ENCODE assay signal across 17 mouse cellular contexts in genomic region chr4:86739308-86739993, GRCm38 (mm10). TPM values are rescaled to one million over a fixed set of nuclear protein-coding genes. Genes with fewer than 3 reads are reported as not detected.
A peak's percentile ranks its signal among the peaks of the same experiment; 100 is the strongest.
DNase-seq lines count a peak whose midpoint lies in the region; ATAC-seq and TF ChIP-seq lines count a peak whose summit lies in the region.
"Had no signal": no experiment of that assay in that cellular context is flagged by ENCODE, and none has a peak within 500 bp of the region (broad histone marks: within the 10 kb centered on the region; RNA-seq: fewer than 3 reads in every experiment).

No protein-coding gene starts in this region.

- H3K9me3 ChIP-seq in heart, embryonic 14.5 days (ENCODE audit: control insufficient read depth, low read length), result peaks cover 6% of the 10 kb centered on the region; the same call in 1 of the 2 replicates
- peaks cover 6% of the 10 kb centered on the region for H3K9me3 ChIP-seq in G1E (replicated peaks)
- H3K9me3 ChIP-seq in liver, embryonic 15.5 days (replicated peaks), result no peaks in the 10 kb centered on the region
- H3K9me3 ChIP-seq: embryonic facial prominence, embryonic 15.5 days had no signal

- WGBS in heart, embryonic 14.5 days, result 20% methylated on average over 5 of the region's 5 CpGs
- 14% methylated on average over 5 of the region's 5 CpGs for WGBS in liver, embryonic 15.5 days (ENCODE audit: insufficient replicate concordance)

- peaks cover 4 to 11% of the 10 kb centered on the region in 2 experiments for H3K4me1 ChIP-seq in heart, embryonic 14.5 days (ENCODE audit: control insufficient read depth in 2 of 2, insufficient read depth in 2 of 2, low read length in 2 of 2)
- no peaks in the 10 kb centered on the region; the same call in 1 of the 2 replicates for H3K4me1 ChIP-seq in G1E (ENCODE audit: insufficient read depth, low read depth, low read length)
- peaks cover 18% of the 10 kb centered on the region for H3K4me1 ChIP-seq in liver, embryonic 15.5 days (replicated peaks)
- H3K4me1 ChIP-seq: embryonic facial prominence, embryonic 15.5 days; forebrain, embryonic 13.5 days had no signal

- no peak for DNase-seq in heart, postnatal 36 days
- DNase-seq in G1E (ENCODE audit: low spot score), result no peak
- no peak for DNase-seq in layer of hippocampus, postnatal 14 days (ENCODE audit: low spot score in 2 of 2)
- DNase-seq in left cerebral cortex, postnatal 25 days (ENCODE audit: low spot score in 2 of 2), result no peak
- DNase-seq in B cell, adult 2 months, result no peak
- DNase-seq: cerebellum, adult 2 months; layer of hippocampus, adult 9-11 months; lung, adult 2 months; right cerebral cortex, postnatal 25 days; thymus, postnatal 25 days had no signal

- ATAC-seq in heart, embryonic 14.5 days (ENCODE audit: insufficient number of reproducible peaks, insufficient read depth, low FRiP score, low read depth), result peak; percentile 35; the same call in 1 of the 2 replicates
- 0 out of 2 replicates have a peak, but pooled peaks have one; percentile 8 for ATAC-seq in G1E (ENCODE audit: extremely low read depth, insufficient number of reproducible peaks, low FRiP score, poor library complexity, severe bottlenecking)
- peak; percentile 81 for ATAC-seq in erythroid progenitor cell, adult 5-6 weeks (replicated peaks; ENCODE audit: low FRiP score, poor library complexity, severe bottlenecking)
- peak; percentile 97 for ATAC-seq in liver, embryonic 15.5 days (ENCODE audit: insufficient read depth)
- ATAC-seq: forebrain, embryonic 13.5 days; inflammation-experienced regulatory T-cells, adult 6 months had no signal

- no peak overlapping the region for H3K4me3 ChIP-seq in heart, embryonic 14.5 days (ENCODE audit: control insufficient read depth in 1 of 2, insufficient read depth in 1 of 2, low read depth in 1 of 2, low read length in 2 of 2)
- no peak overlapping the region for H3K4me3 ChIP-seq in G1E (ENCODE audit: low read depth, low read length)
- H3K4me3 ChIP-seq in liver, embryonic 15.5 days (replicated peaks), result no peak overlapping the region
- H3K4me3 ChIP-seq: embryonic facial prominence, embryonic 15.5 days; forebrain, embryonic 13.5 days had no signal

- no peaks in the 10 kb centered on the region for H3K27me3 ChIP-seq in heart, embryonic 14.5 days (ENCODE audit: control insufficient read depth, insufficient read depth, low read length)
- H3K27me3 ChIP-seq in G1E (ENCODE audit: insufficient read depth, low read length), result peaks cover 33% of the 10 kb centered on the region
- no peaks in the 10 kb centered on the region for H3K27me3 ChIP-seq in liver, embryonic 15.5 days
- H3K27me3 ChIP-seq: embryonic facial prominence, embryonic 15.5 days; forebrain, embryonic 13.5 days had no signal

- TF ChIP-seq CTCF in G1E (IDR thresholded peaks at IDR 0.05; ENCODE audit: low read depth, low read length), result no peak

- H3K4me2 ChIP-seq in heart, embryonic 14.5 days (ENCODE audit: low read length), result no peak overlapping the region
- peak overlapping the region; percentile 19; the same call in 1 of the 2 replicates for H3K4me2 ChIP-seq in liver, embryonic 15.5 days
- H3K4me2 ChIP-seq: embryonic facial prominence, embryonic 15.5 days; forebrain, embryonic 13.5 days had no signal

- H3K9ac ChIP-seq in heart, embryonic 14.5 days (ENCODE audit: low read length), result 0 out of 2 replicates have a peak overlapping the region, but pooled peaks have one; percentile 10
- H3K9ac ChIP-seq in liver, embryonic 15.5 days, result no peak overlapping the region
- H3K9ac ChIP-seq: embryonic facial prominence, embryonic 15.5 days; forebrain, embryonic 13.5 days had no signal

- no peaks in the 10 kb centered on the region for H3K36me3 ChIP-seq in heart, embryonic 14.5 days (ENCODE audit: control insufficient read depth, insufficient read depth, low read length)
- H3K36me3 ChIP-seq in G1E (replicated peaks), result no peaks in the 10 kb centered on the region
- no peaks in the 10 kb centered on the region for H3K36me3 ChIP-seq in liver, embryonic 15.5 days (replicated peaks)
- H3K36me3 ChIP-seq: embryonic facial prominence, embryonic 15.5 days had no signal

- intact Hi-C loops in heart, postnatal 36 days (cut with DNase I), result no loop called here
- intact Hi-C loops in left cerebral cortex, postnatal 25 days (cut with DNase I), result no loop called here

- no peak overlapping the region for H3K27ac ChIP-seq in heart, embryonic 14.5 days (replicated peaks in 1 of 2; ENCODE audit: control insufficient read depth in 1 of 2, insufficient read depth in 1 of 2, low read depth in 2 of 2, low read length in 2 of 2)
- no peak overlapping the region; the same call in 1 of the 2 replicates for H3K27ac ChIP-seq in liver, embryonic 15.5 days (replicated peaks)
- H3K27ac ChIP-seq: embryonic facial prominence, embryonic 15.5 days; forebrain, embryonic 13.5 days; kidney, postnatal 0 days had no signal

RNA-seq across cellular contexts. Expression of gene Dennd4c, which starts 8.9 kb away (rescaled TPM):
- polyA plus RNA-seq in heart, embryonic 14.5 days (2014; fragmentation: Nextera tagmentation; extraction: Ambion mirVana), result 7.4 and 9.1 TPM in 2 replicates
- total RNA-seq in heart, postnatal 36 days (2021), result 10 to 100 TPM; 31.0 to 37.9 TPM
- total RNA-seq in G1E (2014; fragmentation: Nextera tagmentation), result 33.3 and 53.3 TPM in 2 replicates
- 26.6 and 30.3 TPM in 2 replicates for total RNA-seq in G1E (2017)
- 3.2 and 3.4 TPM in 2 replicates for polyA plus RNA-seq in G1E (2012)
- 9.2 and 12.3 TPM in 2 replicates for total RNA-seq in erythroid progenitor cell, adult 5-6 weeks (2015; ENCODE audit: low replicate concordance)
- 10.5 and 11.8 TPM in 2 replicates for total RNA-seq in erythroid progenitor cell, adult 5-6 weeks (2017; ENCODE audit: low replicate concordance)
- polyA plus RNA-seq in liver, embryonic 15.5 days (2015; fragmentation: Nextera tagmentation; extraction: Ambion mirVana), result 1.9 and 2.1 TPM in 2 replicates
- 10 to 100 TPM; 14.8 to 14.9 TPM for total RNA-seq in layer of hippocampus, postnatal 14 days (2021)
- 10 to 100 TPM in 1 of 2 experiments, 1 to 10 TPM in 1; 8.8 to 11.3 TPM for total RNA-seq in left cerebral cortex, postnatal 25 days (2021)

Comparison
In these comparisons a context has a peak if more than half of its experiments do, and no peak if none do; other contexts are left out.
1. ATAC-seq: peak in every context shown above with its lines; median percentile 97 in liver, embryonic 15.5 days; 81 in erythroid progenitor cell, adult 5-6 weeks; 35 in heart, embryonic 14.5 days; 8 in G1E.